Mouse (Mus musculus): Measurements from ENCODE around the gene Sec24a. TPM values are rescaled to one million over a fixed set of nuclear protein-coding genes. Genes with fewer than 3 reads are reported as not detected.
A peak's percentile ranks its signal among the peaks of the same experiment; 100 is the strongest.

Gene Sec24a
- polyA plus RNA-seq, 1 experiment from 2014 or later, result 13.0 TPM

- Histone ChIP-seq H3K4me1 (ENCODE audit: control insufficient read depth, insufficient read depth, low read length) (no peaks in the 10 kb centered on the region), H3K27ac (ENCODE audit: low read depth, low read length) (no peak overlapping the region), H3K9me3 (ENCODE audit: control insufficient read depth, low read length) (no peaks in the 10 kb centered on the region), H3K36me3 (ENCODE audit: control insufficient read depth, insufficient read depth, low read length) (no peaks in the 10 kb centered on the region), H3K27me3 (ENCODE audit: control insufficient read depth, insufficient read depth, low read length) (no peaks in the 10 kb centered on the region), H3K4me3 (ENCODE audit: low read depth, low read length) (no peak overlapping the region), H3K4me2 (no peak overlapping the region), H3K9ac (ENCODE audit: low read length) (no peak overlapping the region)
- no peak for ATAC-seq (ENCODE audit: low FRiP score)
- WGBS, result 77% methylated on average over 16 of the region's 16 CpGs
- DNase-seq (ENCODE audit: low spot score, missing footprints), result peak; percentile 78
These were observed 101.5 kb downstream of the Sec24a start for GRCm38 (mm10) chr11:51661867-51662365.

- Histone ChIP-seq H3K27me3 (ENCODE audit: control insufficient read depth, insufficient read depth, low read length) (no peaks in the 10 kb centered on the region), H3K4me2 (no peak overlapping the region), H3K4me1 (ENCODE audit: control insufficient read depth, insufficient read depth, low read length) (no peaks in the 10 kb centered on the region), H3K9me3 (ENCODE audit: control insufficient read depth, low read length) (no peaks in the 10 kb centered on the region), H3K27ac (ENCODE audit: low read depth, low read length) (no peak overlapping the region), H3K36me3 (ENCODE audit: control insufficient read depth, insufficient read depth, low read length) (no peaks in the 10 kb centered on the region), H3K9ac (ENCODE audit: low read length) (no peak overlapping the region), H3K4me3 (ENCODE audit: low read depth, low read length) (no peak overlapping the region)
- ATAC-seq (ENCODE audit: low FRiP score), result no peak
- 72% methylated on average over 6 of the region's 6 CpGs for WGBS
- DNase-seq (ENCODE audit: low spot score, missing footprints), result peak; percentile 56
These were observed 104.7 kb downstream of the Sec24a start for GRCm38 (mm10) chr11:51658705-51659104.

GRCm38 (mm10) chr11:51658291-51658690 lies 105.1 kb downstream of the Sec24a start:
- peak; percentile 49 for DNase-seq (ENCODE audit: low spot score, missing footprints)
- no peak overlapping the region for H3K4me3 ChIP-seq (ENCODE audit: low read depth, low read length)
- no peak for ATAC-seq (ENCODE audit: low FRiP score)
- H3K4me2 ChIP-seq, result no peak overlapping the region
- no peaks in the 10 kb centered on the region for H3K4me1 ChIP-seq (ENCODE audit: control insufficient read depth, insufficient read depth, low read length)
- no peak overlapping the region for H3K9ac ChIP-seq (ENCODE audit: low read length)
- H3K27ac ChIP-seq (ENCODE audit: low read depth, low read length), result no peak overlapping the region
- no peaks in the 10 kb centered on the region for H3K9me3 ChIP-seq (ENCODE audit: control insufficient read depth, low read length)
- 75% methylated on average over 7 of the region's 7 CpGs for WGBS
- H3K36me3 ChIP-seq (ENCODE audit: control insufficient read depth, insufficient read depth, low read length), result no peaks in the 10 kb centered on the region
- no peaks in the 10 kb centered on the region for H3K27me3 ChIP-seq (ENCODE audit: control insufficient read depth, insufficient read depth, low read length)

- Histone ChIP-seq H3K4me3 (ENCODE audit: low read depth, low read length) (no peak overlapping the region), H3K36me3 (ENCODE audit: control insufficient read depth, insufficient read depth, low read length) (no peaks in the 10 kb centered on the region), H3K4me2 (no peak overlapping the region), H3K27me3 (ENCODE audit: control insufficient read depth, insufficient read depth, low read length) (no peaks in the 10 kb centered on the region), H3K9me3 (ENCODE audit: control insufficient read depth, low read length) (no peaks in the 10 kb centered on the region), H3K27ac (ENCODE audit: low read depth, low read length) (no peak overlapping the region), H3K4me1 (ENCODE audit: control insufficient read depth, insufficient read depth, low read length) (no peaks in the 10 kb centered on the region), H3K9ac (ENCODE audit: low read length) (no peak overlapping the region)
- WGBS, result 91% methylated on average over 10 of the region's 10 CpGs
- DNase-seq (ENCODE audit: low spot score, missing footprints) (peak; percentile 8), ATAC-seq (ENCODE audit: low FRiP score) (no peak)
These were observed 106.5 kb downstream of the Sec24a start for GRCm38 (mm10) chr11:51656798-51657521.

- H3K27me3 ChIP-seq (ENCODE audit: control insufficient read depth, insufficient read depth, low read length), result peaks cover 6% of the 10 kb centered on the region
- peaks cover 11% of the 10 kb centered on the region for H3K4me1 ChIP-seq (ENCODE audit: control insufficient read depth, insufficient read depth, low read length)
- 90% methylated on average over 3 of the region's 3 CpGs for WGBS
- H3K36me3 ChIP-seq (ENCODE audit: control insufficient read depth, insufficient read depth, low read length), result no peaks in the 10 kb centered on the region
- H3K27ac ChIP-seq (ENCODE audit: low read depth, low read length), result no peak overlapping the region
- no peak overlapping the region for H3K4me3 ChIP-seq (ENCODE audit: low read depth, low read length)
- H3K4me2 ChIP-seq, result no peak overlapping the region
- DNase-seq (ENCODE audit: low spot score, missing footprints) (no peak), ATAC-seq (ENCODE audit: low FRiP score) (no peak)
- no peaks in the 10 kb centered on the region for H3K9me3 ChIP-seq (ENCODE audit: control insufficient read depth, low read length)
- no peak overlapping the region for H3K9ac ChIP-seq (ENCODE audit: low read length)
These were observed 108.5 kb downstream of the Sec24a start for GRCm38 (mm10) chr11:51654891-51655290.

- peaks cover 10% of the 10 kb centered on the region for H3K27me3 ChIP-seq (ENCODE audit: control insufficient read depth, insufficient read depth, low read length)
- H3K9me3 ChIP-seq (ENCODE audit: control insufficient read depth, low read length), result no peaks in the 10 kb centered on the region
- peaks cover 22% of the 10 kb centered on the region for H3K4me1 ChIP-seq (ENCODE audit: control insufficient read depth, insufficient read depth, low read length)
- no peak overlapping the region for H3K9ac ChIP-seq (ENCODE audit: low read length)
- no peak overlapping the region for H3K4me3 ChIP-seq (ENCODE audit: low read depth, low read length)
- no peak overlapping the region for H3K27ac ChIP-seq (ENCODE audit: low read depth, low read length)
- ATAC-seq (ENCODE audit: low FRiP score), result no peak
- no peak for DNase-seq (ENCODE audit: low spot score, missing footprints)
- no peak overlapping the region for H3K4me2 ChIP-seq
- no peaks in the 10 kb centered on the region for H3K36me3 ChIP-seq (ENCODE audit: control insufficient read depth, insufficient read depth, low read length)
- 93% methylated on average over 6 of the region's 6 CpGs for WGBS
These were observed 109.7 kb downstream of the Sec24a start for GRCm38 (mm10) chr11:51653736-51654135.

GRCm38 (mm10) chr11:51652889-51653418 lies 110.5 kb downstream of the Sec24a start:
- Histone ChIP-seq H3K36me3 (ENCODE audit: control insufficient read depth, insufficient read depth, low read length) (no peaks in the 10 kb centered on the region), H3K4me1 (ENCODE audit: control insufficient read depth, insufficient read depth, low read length) (peaks cover 30% of the 10 kb centered on the region), H3K4me3 (ENCODE audit: low read depth, low read length) (no peak overlapping the region), H3K4me2 (no peak overlapping the region), H3K9ac (ENCODE audit: low read length) (no peak overlapping the region), H3K27ac (ENCODE audit: low read depth, low read length) (no peak overlapping the region), H3K27me3 (ENCODE audit: control insufficient read depth, insufficient read depth, low read length) (peaks cover 10% of the 10 kb centered on the region), H3K9me3 (ENCODE audit: control insufficient read depth, low read length) (no peaks in the 10 kb centered on the region)
- no peak for DNase-seq (ENCODE audit: low spot score, missing footprints)
- WGBS, result 88% methylated on average over 4 of the region's 4 CpGs
- no peak for ATAC-seq (ENCODE audit: low FRiP score)

- no peak within 1 kb of the TSS for H3K27ac ChIP-seq (ENCODE audit: low read depth, low read length)
- H3K9me3 ChIP-seq (ENCODE audit: control insufficient read depth, low read length), result no peaks in the 10 kb centered on the region
- peak within 1 kb of the TSS; percentile 94 for H3K4me2 ChIP-seq
- H3K9ac ChIP-seq (ENCODE audit: low read length), result peak within 1 kb of the TSS; percentile 74
- WGBS, result 1% methylated on average over 54 of the region's 70 CpGs
- DNase-seq (ENCODE audit: low spot score, missing footprints) (peak; percentile 94), ATAC-seq (ENCODE audit: low FRiP score) (peak; percentile 66)
- peak within 1 kb of the TSS; percentile 53 for H3K4me3 ChIP-seq (ENCODE audit: low read depth, low read length)
- peaks cover 10% of the 10 kb centered on the region for H3K27me3 ChIP-seq (ENCODE audit: control insufficient read depth, insufficient read depth, low read length)
- H3K36me3 ChIP-seq (ENCODE audit: control insufficient read depth, insufficient read depth, low read length), result no peaks in the 10 kb centered on the region
- H3K4me1 ChIP-seq (ENCODE audit: control insufficient read depth, insufficient read depth, low read length), result peaks cover 34% of the 10 kb centered on the region
These were observed 112.5 kb downstream of the Sec24a start, which contains the start of the genes N4bp3 and D930048N14Rik for GRCm38 (mm10) chr11:51650691-51651515. N4bp3 (minus strand) TSS chr11:51650842. D930048N14Rik (plus strand) TSS chr11:51650954.

Data from midbrain, embryonic 11.5 days (tissue).